Mouse (Mus musculus) kidney, postnatal 14 days (tissue): ENCODE data around the gene Hist2h2bb.
"Not testable (repeated sequence)": the region's sequence is repeated elsewhere in the genome, so short reads cannot be mapped to it uniquely, and the experiment has no call there.

Source experiments
- DNase-seq: peaks from one replicate; pipeline ENCODE4 v3.0.0; 2022; ENCODE audit warnings: mixed read lengths

Hist2h2bb gene

DNA sequence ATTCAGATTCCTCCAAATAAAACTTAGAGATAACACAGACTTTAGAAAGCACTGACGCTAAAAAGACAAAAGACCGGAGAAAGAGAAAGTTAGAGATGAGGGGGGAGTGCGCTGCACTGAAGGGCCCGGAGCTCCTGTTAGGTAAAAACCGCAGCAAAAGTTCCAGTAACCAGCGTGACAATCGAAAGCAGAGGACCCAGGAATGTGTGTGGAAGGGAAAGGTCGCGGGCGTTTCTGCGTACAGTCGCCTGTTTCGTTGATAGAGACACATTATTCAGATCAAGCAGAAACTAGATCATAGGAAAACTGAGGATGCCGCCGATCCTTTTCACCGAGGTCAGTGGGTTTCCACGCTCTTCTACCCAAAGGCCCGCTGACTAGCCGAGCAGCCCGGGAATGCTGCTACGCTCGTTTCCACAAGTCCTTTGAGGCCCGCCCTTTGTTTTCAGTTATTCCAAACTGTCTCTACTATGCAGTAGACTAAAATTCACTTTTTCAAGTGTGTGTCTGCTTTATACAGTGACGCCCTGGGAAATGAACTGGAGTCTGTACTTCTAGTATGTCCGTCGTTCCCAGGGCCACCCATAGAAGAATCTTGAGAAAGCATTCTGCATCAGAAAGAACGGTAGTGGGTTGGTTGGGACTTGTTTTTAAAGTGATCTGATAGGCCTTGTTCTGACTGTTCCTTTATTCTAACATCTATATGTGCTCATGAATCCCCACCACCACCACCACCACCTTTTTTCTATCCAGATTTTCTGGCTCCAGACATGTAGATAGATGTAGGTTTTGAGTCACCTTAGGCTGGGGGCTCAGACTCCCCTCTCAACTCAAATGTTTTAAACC is 5.8 kb upstream of the Hist2h2bb start:
- DNase-seq, result peak; percentile 65

DNA sequence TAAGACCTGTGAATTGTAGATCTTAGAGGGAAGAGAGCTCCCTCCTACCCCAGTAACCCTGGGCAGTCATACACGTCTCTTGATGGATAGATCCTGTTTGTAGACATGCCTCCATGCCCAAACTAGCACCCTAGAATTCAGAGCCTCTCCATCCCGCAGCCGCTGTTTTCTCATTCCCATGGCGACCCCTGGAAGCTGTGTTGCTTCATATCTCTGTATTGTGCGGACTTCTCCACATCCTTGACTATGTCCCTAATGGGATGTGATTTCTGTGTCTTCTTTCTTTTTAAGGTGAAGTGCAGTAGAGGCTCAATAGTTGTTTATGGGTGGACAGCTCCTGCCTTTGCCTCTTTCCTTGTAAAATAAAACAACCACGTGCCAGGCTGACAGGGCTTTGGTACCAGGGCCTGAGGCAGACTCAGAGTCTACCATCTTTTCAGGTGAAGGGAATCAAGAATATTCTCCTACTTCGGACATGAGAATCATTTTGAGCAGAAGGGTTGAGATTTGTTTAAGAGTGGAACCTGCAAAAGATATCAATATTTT is 5.1 kb upstream of the Hist2h2bb start:
- DNase-seq, result no peak

DNA sequence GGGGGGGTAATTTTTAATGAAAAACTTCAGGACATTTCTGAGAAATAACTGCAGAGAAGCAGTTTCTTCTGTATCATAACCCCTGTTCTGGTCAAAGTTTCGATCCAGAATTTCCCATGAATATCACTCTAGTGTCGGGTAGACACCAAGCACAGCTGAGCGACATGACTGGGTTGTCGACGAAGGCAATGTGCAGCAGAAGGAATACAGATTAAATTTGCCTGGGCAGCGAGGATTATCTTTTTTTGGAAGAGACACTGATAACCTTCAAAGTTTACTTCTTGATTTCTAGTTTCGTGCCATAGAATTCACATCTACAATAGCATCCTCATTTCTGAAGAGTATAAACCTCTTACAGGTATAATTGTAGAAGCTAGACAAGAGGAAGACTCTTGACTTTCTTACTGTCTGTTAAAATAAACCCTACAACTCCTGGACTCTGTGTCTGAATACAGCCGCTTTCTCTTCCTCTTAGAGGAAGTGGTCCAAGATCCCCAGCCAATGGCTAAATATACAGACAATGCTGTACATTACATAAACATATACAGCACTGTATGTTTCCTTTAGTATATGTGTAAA is 3.3 kb upstream of the Hist2h2bb start:
- no peak for DNase-seq

DNA sequence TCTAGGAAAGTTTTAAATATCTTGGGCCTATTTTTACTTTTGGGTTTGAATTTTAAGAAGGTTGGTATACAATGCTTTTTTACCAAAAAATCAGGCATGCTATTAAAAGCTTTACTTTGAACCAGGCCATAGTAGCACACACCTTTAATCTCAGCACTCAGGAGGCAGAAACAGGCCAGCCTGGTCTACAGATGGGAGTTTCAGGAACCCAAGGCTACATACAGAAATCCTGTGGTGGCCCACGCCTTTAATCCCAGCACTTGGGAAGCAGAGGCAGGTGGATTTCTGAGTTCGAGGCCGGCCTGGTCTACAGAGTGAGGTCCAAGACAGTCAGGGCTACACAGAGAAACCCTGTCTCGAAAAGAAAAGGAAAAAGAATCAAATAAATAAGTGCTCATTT is 2.0 kb upstream of the Hist2h2bb start:
- DNase-seq, result no peak

DNA sequence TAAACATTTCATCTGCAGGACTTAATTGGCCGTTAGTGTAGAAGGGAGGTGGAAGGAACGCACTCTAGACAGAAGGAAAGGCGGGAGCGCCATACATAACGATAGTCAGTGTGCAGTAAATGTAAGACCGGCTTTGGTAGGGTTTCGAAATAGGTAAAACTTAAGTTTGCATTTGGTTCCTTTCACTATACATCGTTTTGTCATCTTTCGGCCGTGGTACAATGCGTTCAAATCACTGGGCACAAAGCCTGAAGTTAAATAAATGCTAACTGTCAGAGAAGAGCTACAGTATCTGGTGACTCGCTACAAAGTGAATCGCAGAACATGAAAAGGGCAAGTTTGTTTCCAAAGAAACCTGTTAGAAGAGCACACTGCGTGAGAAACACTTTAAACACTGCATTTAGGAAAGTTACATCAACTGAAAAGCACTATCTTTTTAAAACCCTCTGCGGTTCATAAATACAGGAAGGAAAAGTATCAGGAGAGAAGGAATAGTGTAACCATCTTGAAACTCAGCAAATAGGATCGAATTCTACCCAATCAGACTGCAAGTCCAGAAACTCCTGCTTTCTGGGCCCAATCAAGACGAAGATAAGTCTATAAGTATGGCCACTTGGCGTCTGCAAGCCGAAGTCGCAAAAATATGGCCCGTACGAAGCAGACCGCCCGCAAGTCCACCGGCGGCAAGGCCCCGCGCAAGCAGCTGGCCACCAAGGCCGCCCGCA is 1.3 kb upstream of the Hist2h2bb start, which contains the start of gene Hist2h3b:
TSS of gene Hist2h3b (plus strand) at position 604 of the 725 bp plus-strand sequence.
- DNase-seq, result peak; percentile 90

DNA sequence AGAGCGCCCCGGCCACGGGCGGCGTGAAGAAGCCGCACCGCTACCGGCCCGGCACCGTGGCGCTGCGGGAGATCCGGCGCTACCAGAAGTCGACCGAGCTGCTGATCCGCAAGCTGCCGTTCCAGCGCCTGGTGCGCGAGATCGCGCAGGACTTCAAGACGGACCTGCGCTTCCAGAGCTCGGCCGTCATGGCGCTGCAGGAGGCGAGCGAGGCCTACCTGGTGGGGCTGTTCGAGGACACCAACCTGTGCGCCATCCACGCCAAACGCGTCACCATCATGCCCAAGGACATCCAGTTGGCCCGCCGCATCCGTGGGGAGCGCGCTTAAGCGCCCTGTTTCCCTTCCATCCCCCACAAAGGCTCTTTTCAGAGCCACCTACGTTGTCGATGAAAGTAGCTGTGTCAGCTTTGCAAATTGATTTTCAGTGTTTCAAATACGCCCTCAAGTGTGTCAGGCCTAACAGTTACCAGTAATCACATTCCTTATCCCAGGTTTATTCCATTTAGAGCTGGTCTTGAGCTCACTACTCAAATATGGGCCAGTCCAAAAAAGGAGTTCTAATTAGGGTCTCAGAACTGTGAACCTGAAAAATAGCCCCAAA is 675 bp upstream of the Hist2h2bb start:
- peak; percentile 22 for DNase-seq

DNA sequence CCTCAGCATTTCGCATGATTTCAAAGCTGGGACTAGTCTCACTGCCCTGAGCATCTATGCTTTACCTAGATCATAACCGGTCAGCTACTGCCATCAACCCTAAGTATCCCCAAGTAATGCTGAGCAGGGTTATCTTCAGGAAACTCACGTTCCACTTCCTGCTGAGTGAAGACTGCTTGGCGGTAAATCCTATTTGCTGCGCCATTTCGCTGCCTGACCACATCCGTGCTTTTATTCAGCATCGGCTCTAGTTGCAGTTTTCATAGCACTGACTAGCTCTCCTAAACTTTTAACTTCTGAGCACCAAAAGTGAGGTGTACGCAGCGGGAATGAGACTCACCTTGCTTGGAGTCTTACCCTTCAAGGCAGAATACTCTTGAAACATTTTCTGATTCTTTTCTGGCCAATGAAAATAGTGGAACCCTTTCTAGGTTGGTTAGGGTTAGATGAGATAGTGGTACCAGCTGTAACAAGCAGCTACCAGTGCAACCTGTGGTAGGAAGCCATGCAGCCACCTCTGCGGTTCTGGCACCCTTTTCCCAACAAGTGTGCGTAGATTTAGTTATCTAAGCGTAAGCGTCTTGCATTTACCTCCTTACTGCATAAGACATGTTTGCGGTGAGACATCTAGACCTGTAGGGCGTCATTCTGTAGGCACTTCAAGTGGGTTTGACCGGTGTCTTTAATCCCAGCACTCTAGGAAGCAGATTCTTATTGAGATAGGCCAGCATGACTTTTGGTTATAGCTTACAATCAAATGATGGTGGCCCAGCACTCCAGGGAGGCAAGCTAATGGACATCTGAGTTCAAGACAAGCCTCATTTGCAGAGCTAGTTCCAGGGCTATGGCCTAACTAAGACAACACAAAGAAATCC is 4.3 kb downstream of the Hist2h2bb start:
- DNase-seq, result no peak

DNA sequence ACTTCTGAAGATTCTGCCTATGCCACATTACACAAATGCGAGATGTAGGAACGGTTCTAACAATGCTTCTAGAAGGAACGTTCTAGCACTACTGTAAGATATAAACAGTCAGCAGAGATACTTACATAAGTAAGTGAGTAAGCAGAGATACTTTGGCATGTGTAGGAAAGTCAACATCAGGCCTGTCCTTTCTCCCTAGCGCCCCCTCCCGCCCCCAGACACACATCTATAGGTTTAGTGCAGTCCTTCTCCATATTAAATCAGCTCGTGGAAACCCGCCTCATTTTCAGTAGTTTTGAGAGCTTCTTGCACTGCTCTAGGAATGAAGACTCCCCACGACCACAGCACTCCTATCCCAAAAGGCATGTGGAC is 7.9 kb downstream of the Hist2h2bb start:
- peak; percentile 15 for DNase-seq

DNA sequence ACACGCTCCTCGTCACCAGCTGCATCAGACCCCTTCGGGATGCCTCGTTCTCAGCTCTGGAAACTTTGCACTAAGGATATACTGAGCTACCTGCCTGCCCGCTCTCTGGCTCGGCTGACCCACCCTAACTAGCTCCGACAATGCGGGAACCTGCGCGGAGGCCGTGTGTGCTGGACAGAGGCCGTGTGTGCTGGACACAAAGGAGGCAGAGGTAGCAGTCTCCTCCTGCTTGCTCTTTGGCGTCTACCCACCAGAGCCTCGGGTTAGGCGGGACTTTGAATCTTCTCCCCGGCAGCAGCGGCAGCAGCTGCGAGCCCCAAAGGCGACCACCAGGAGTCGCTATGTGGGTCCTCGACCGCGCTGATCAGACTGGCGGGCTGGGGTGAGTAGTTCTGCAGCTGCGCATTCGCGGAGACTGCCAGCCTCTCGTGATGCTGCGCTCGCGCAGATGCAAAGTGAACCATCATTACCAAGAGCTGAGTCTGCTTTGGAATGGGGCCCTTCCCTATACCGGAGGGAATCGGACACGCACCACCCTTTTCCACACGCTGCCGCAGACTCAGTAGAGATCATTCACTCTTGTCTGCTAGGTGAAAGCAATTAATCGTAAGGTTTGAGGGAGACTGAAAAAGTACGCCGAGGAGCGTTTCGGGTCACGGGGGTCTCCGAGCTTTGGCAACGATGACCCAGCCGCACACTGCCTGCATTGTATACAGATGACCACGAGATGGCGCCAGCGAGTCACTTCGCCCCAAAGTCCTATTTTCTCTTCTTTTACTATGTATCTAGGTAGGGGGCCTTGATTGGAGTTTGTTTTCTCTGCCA is 8.5 kb downstream of the Hist2h2bb start:
- DNase-seq, result peak; percentile 92

DNA sequence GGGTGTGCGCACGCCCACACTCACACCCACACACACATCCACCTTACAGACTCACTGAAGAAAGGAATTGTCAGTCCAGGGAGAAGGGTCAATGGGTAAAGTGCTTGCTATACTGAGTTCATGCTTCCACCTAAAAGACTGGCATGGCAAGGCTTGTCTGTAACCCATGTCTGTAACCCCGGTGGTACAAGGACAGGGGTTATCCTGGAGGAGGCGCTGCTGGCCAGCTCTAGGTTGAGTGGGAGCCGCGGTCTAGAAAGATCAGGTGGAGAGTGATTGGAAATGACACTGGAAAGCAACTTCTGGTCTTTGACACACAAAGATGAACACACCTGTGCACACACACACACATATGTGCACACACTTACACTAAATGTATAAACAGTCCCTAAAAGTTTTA is 11.1 kb downstream of the Hist2h2bb start:
- no peak for DNase-seq

DNA sequence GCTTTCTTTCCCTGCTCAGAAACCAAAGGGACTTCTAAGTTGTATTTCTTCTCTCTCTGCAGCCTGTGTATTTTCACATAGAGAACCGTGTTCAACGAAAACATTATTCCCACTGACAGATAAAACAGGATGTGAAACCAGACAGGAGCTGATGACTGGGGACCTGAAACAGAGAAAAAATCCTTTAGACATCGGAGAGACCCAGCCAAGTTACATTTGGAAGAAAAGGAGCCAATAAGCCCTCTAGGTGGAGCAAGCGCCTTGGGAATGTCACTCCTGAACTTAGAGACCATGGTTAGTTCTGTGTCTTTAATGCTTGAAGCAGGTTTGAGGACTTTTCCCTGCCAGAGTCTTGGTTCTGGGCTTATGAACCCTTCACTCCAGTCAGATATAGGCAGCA is 14.9 kb downstream of the Hist2h2bb start:
- DNase-seq, result peak; percentile 33

DNA sequence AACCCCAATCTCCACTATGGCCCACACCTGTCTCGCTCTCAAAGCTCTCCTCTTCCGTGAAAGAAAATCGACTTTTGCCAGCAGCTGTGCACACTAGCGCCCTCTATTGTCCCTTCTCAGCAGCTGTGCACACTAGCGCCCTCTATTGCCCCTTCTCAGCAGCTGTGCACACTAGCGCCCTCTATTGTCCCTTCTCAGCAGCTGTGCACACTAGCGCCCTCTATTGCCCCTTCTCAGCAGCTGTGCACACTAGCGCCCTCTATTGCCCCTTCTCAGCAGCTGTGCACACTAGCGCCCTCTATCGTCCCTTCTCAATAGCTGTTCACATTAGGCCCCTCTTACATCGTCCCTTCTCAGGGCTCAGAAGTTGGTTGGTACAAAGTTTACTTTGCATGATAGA is 17.8 kb downstream of the Hist2h2bb start:
- not testable (repeated sequence) for DNase-seq

DNA sequence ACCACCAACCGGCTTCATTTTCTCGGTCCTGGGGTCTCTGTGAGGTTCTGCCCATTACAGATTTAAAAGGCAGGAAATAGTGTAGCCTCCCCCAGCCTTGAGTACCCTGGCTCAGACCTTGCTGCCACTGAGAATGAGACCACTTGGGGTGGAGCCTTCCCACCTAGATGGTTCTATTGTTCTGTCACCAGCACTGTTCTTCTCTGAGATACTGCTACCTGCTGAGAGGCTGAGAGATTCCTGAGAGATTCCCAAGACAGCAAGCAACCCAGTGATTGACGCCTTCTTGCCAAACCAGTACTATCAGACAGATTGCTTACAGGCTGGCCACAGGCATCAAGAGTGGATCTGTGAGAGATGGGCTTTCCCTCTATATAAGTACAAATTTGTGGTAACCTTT is 19.6 kb downstream of the Hist2h2bb start:
- DNase-seq, result no peak

DNA sequence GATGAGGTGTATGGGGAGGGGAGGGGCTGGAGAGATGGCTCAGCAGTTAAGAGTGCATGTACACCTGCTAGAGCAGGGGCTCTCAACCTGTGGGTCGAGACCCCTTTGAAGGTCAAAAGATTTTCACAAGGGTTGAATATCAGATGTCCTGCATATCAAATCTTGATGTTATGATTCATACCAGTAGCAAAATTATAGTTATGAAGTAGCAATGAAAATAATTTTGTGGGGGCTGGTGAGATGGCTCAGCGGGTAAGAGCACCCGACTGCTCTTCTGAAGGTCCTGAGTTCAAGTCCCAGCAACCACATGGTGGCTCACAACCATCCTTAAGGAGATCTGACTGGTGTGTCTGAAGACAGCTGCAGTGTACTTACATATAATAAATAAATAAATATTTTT is 21.2 kb downstream of the Hist2h2bb start:
- not testable (repeated sequence) for DNase-seq

DNA sequence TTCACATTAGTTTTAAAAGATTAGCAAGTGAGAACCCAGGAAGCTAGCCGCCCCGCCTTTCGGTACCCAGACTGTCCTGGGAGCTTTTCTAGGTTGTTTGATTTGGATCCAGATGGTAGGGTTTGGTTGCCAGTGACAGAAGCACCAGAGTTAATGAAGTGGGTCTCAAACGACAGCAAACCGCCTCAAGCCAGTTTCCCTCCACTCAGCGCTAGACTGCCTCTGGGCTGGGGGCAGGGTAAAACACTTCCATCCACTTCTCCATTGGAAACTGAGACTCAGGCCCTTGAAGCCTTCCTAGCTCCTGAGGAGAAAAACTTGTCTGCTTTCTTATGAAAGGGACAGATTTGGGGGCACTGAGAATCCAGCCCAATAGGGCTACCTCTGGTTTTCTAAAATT is 23.1 kb downstream of the Hist2h2bb start:
- DNase-seq, result no peak

DNA sequence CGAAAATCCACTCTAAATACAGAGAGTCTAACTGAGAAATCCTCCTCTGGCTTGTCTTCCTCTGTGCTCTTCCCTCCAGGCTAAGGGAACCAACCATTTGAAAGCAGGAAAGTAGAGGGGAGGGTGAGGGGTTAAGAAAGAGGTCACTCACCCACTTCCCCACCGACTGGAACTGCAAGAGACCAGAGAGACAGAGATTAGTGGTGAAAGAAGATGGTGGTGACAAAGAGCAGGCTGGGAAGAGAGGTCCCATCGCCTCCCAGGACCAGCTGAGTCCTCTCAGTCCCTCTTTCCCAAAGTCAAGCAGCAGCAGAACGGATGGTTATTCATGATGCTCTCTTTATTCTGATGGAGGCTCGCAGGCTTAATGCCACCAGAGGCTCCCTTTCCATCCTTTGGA is 23.8 kb downstream of the Hist2h2bb start:
- DNase-seq, result no peak

DNA sequence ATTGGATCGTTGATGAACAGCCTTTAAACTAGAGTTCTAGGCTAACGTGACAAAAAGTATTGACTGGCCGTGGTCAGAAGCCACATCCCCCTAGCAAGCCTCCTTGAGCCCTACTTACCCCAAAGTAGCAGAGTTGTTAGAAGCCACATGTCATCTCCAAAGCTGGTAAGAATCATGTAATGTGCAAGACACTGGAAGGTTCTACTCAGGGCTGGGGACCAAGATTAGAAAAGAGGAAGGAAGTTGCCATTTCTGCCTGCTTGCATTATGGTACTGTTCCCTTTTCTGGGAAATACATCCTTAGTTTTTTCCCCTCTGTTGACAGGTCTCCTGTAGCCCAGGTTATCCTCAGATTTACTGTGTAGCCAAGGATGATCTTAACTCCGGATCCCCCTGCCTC is 24.2 kb downstream of the Hist2h2bb start, which contains the start of gene Fcgr1:
TSS of gene Fcgr1 (minus strand) at position 183 of the 400 bp plus-strand sequence.
- DNase-seq, result no peak

DNA sequence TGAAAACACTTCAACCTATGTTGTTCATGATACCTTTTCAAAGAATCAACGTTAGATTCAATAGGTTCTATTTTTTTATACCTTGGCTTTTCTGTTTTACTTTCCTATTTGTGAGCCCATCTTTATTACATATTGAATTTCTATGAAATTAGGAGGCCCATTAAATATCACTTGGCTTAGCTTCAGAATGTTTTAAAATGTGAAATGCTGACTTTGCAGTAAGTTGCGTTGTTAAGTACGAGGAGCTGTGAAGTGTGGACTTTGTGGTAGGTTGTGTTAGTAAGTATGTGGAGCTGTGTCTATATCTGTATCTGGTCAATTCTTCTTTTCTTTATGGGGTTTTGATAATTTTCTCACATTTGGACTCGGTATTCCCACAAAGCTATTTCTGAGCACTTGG is 28.8 kb downstream of the Hist2h2bb start:
- no peak for DNase-seq

DNA sequence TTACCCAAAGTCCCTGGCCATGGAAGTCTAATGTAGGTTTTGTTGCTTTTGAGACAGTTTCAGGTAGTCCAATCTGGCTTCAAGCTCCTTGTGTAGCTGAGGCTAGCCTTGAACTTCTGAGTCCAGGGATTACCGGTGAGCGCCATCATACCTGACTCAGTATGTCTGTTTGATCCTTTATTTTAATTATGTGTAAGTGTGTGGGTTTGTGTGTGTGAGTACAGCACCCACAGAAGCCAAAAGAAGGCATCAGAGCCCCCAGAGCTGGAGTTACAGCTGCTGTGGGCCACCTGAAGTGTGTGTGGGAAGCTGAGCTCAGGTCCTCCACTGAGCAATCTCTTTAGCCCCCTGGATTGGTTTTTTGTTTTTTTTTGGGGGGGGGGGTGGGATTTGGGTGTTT is 30.0 kb downstream of the Hist2h2bb start:
- no peak for DNase-seq

DNA sequence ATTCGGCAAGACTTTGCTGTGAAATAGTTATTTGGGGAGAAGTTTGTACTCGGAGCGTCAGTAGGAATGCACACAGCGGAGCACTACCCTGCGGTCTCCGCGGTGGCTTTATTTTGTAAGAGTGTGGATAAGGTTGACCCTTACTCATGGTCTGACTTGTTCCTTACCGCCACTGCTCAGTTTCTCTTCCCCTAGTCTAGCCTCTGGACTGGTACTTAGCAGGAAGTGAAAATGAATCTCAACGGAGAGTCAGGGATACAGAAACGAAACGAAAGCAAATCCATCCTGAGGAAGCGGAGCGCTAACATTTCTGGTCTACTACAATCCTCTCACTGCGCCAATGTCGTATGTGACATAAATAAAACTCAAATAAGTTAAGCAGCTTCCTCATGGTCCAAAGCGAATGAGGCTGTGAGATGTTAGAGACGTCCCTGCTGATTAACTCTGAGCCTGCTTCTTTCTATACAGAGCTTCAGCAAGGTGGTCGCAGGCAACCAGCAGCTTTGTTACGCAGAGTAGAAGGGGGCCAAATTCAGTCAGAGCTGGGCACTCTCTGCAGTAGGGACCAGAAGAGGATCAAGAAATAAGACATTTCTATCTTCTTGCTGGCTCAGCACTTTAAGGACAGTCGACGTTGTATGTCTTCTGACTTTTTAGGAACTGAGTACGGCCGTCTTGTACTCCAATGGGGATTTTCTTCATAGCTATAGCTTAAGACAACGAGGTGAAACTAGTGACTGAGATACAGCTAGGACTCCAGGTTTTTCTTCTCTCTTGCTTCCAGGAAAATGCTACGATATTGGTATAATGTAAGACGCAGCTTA is 31.4 kb downstream of the Hist2h2bb start:
- DNase-seq, result no peak
